Mouse (Mus musculus) spleen, adult 2 months (tissue): Measurements from ENCODE around the gene Madd.

Experiments
- CTCF ChIP-seq: fragments of 200-500 bp; IDR thresholded peaks from 2 replicates; pipeline ENCODE4 v1.5.1; 2011; ENCODE audit warnings: mild to moderate bottlenecking, inconsistent platforms; ENCODE audit not compliant: insufficient read depth, insufficient read length, insufficient replicate concordance; ENCODE audit errors: extremely low read depth
- POLR2A ChIP-seq: fragments of 200-500 bp; IDR thresholded peaks from 2 replicates; pipeline ENCODE4 v1.6.1; 2011; ENCODE audit warnings: low read depth, low read length, inconsistent platforms

- TF ChIP-seq POLR2A = no peak
- no peak for TF ChIP-seq CTCF
Observed at GRCm38 (mm10) chr2:91148101-91148500, 35.5 kb downstream of the Madd start.
